Mouse (Mus musculus) midbrain, embryonic 16.5 days (tissue): ENCODE results near the gene Clpx. TPM values are rescaled to one million over a fixed set of nuclear protein-coding genes. Genes with fewer than 3 reads are reported as not detected.
"Not testable (repeated sequence)": the region's sequence is repeated elsewhere in the genome, so short reads cannot be mapped to it uniquely, and the experiment has no call there.

Experiments
- ATAC-seq: fragments of 200-750 bp; cut with Nextera tagmentation; 2 replicates; pipeline ENCODE4 v1.8.0; 2017; ENCODE audit warnings: moderate TSS enrichment
- H3K27ac ChIP-seq: fragments of 300-500 bp; sonication (generic); 2 replicates; pipeline ENCODE4 v1.5.1; 2014; ENCODE audit warnings: mild to moderate bottlenecking, low read length, mixed read lengths
- H3K27me3 ChIP-seq: fragments of 300-500 bp; sonication (generic); 2 replicates; pipeline ENCODE4 v1.6.1; 2014; ENCODE audit warnings: low read depth, low read length, mixed read lengths; ENCODE audit not compliant: control insufficient read depth, insufficient read depth
- H3K36me3 ChIP-seq: fragments of 300-500 bp; sonication (generic); 2 replicates; pipeline ENCODE4 v1.6.1; 2014; ENCODE audit warnings: mild to moderate bottlenecking, low read length, moderate library complexity, mixed read lengths; ENCODE audit not compliant: control insufficient read depth, insufficient read depth
- H3K4me1 ChIP-seq: fragments of 300-500 bp; sonication (generic); 2 replicates; pipeline ENCODE4 v1.6.1; 2014; ENCODE audit warnings: mild to moderate bottlenecking, low read length, mixed read lengths; ENCODE audit not compliant: control insufficient read depth, insufficient read depth
- H3K4me2 ChIP-seq: fragments of 300-500 bp; sonication (generic); 2 replicates; pipeline ENCODE4 v1.6.1; 2014; ENCODE audit warnings: mild to moderate bottlenecking, low read length, mixed read lengths
- H3K4me3 ChIP-seq: fragments of 300-500 bp; sonication (generic); 2 replicates; pipeline ENCODE4 v1.5.1; 2014; ENCODE audit warnings: low read depth, mild to moderate bottlenecking, low read length, moderate library complexity, mixed read lengths
- H3K9ac ChIP-seq: fragments of 300-500 bp; sonication (generic); 2 replicates; pipeline ENCODE4 v1.6.1; 2014; ENCODE audit warnings: low read depth, low read length, mixed read lengths
- H3K9me3 ChIP-seq: fragments of 300-500 bp; sonication (generic); replicated peaks from 2 replicates; pipeline ENCODE4 v1.6.1; 2014; ENCODE audit warnings: mild to moderate bottlenecking, low read length, mixed read lengths; ENCODE audit not compliant: control insufficient read depth, poor library complexity, severe bottlenecking
- WGBS: fragments of 180-500 bp; shearing (Covaris S2); extraction: QIAGEN DNeasy Blood & Tissue Kit; methylation state at CpG from one replicate; pipeline ENCODE4 v1.1.7; 2014; 5-methylcytosine and 5-hydroxymethylcytosine counted together
- polyA plus RNA-seq: library from polyadenylated mRNA; unstranded; fragments of >200 nt; fragmentation: Nextera tagmentation; extraction: Ambion mirVana; gene quantifications from 2 replicates; pipeline ENCODE4 v1.2.1, GENCODE M21; 2015

Clpx gene
- polyA plus RNA-seq, 1 experiment from 2014 or later = 38.0 TPM

- WGBS = 91% methylated on average over 3 of the region's 3 CpGs
- Histone ChIP-seq H3K36me3 (no peaks in the 10 kb centered on the region), H3K9me3 (no peaks in the 10 kb centered on the region), H3K27ac (no peak overlapping the region), H3K4me1 (peaks cover 3% of the 10 kb centered on the region), H3K9ac (no peak overlapping the region), H3K4me2 (no peak overlapping the region), H3K27me3 (no peaks in the 10 kb centered on the region), H3K4me3 (no peak overlapping the region)
- no peak for ATAC-seq
These were observed 31.4 kb upstream of the Clpx start for GRCm38 (mm10) chr9:65262641-65263120.

GRCm38 (mm10) chr9:65264959-65265358 is 29.1 kb upstream of the Clpx start, which contains the start of gene Cilp:
Cilp (plus strand) TSS chr9:65265180.
- WGBS = 43% methylated on average over 5 of the region's 5 CpGs
- Histone ChIP-seq H3K27me3 (no peaks in the 10 kb centered on the region), H3K27ac (no peak within 1 kb of the TSS)

GRCm38 (mm10) chr9:65267742-65268515 is 26.1 kb upstream of the Clpx start:
- H3K27ac ChIP-seq = peak overlapping the region; percentile 81
- no peak overlapping the region for H3K4me3 ChIP-seq
- H3K27me3 ChIP-seq = no peaks in the 10 kb centered on the region
- WGBS = 19% methylated on average over 7 of the region's 7 CpGs
- ATAC-seq = peak; percentile 86
- H3K4me1 ChIP-seq = peaks cover 7% of the 10 kb centered on the region
- peak overlapping the region; percentile 17; the same call in 1 of the 2 replicates for H3K9ac ChIP-seq
- no peak overlapping the region for H3K4me2 ChIP-seq
- no peaks in the 10 kb centered on the region for H3K36me3 ChIP-seq
- H3K9me3 ChIP-seq = no peaks in the 10 kb centered on the region

More at GRCm38 (mm10) chr9:65264959-65265358, 29.1 kb upstream of the Clpx start, which contains the start of gene Cilp:
- Histone ChIP-seq H3K9me3 (no peaks in the 10 kb centered on the region), H3K4me2 (no peak within 1 kb of the TSS), H3K36me3 (no peaks in the 10 kb centered on the region), H3K9ac (no peak within 1 kb of the TSS), H3K4me3 (no peak within 1 kb of the TSS), H3K4me1 (peaks cover 7% of the 10 kb centered on the region)
- ATAC-seq = no peak

- no peak overlapping the region for H3K9ac ChIP-seq
- H3K9me3 ChIP-seq = no peaks in the 10 kb centered on the region
- H3K27ac ChIP-seq = no peak overlapping the region
- no peaks in the 10 kb centered on the region for H3K36me3 ChIP-seq
- H3K27me3 ChIP-seq = no peaks in the 10 kb centered on the region
- no peak overlapping the region for H3K4me3 ChIP-seq
- no peaks in the 10 kb centered on the region for H3K4me1 ChIP-seq
- 92% methylated on average over 13 of the region's 13 CpGs for WGBS
- H3K4me2 ChIP-seq = no peak overlapping the region
- no peak for ATAC-seq
These were observed 20.8 kb upstream of the Clpx start for GRCm38 (mm10) chr9:65273048-65273809.

- ATAC-seq = no peak
- Histone ChIP-seq H3K4me3 (no peak overlapping the region), H3K4me2 (no peak overlapping the region)
These were observed 20.2 kb upstream of the Clpx start for GRCm38 (mm10) chr9:65273873-65274272.

GRCm38 (mm10) chr9:65274851-65275250 is 19.2 kb upstream of the Clpx start:
- not testable (repeated sequence) for H3K4me3 ChIP-seq, H3K9ac ChIP-seq, H3K4me1 ChIP-seq, H3K27me3 ChIP-seq, H3K36me3 ChIP-seq, H3K4me2 ChIP-seq, H3K27ac ChIP-seq, H3K9me3 ChIP-seq, ATAC-seq
- 78% methylated on average over 3 of the region's 3 CpGs for WGBS

More at GRCm38 (mm10) chr9:65273873-65274272, 20.2 kb upstream of the Clpx start:
- no peaks in the 10 kb centered on the region for H3K36me3 ChIP-seq
- no peaks in the 10 kb centered on the region for H3K27me3 ChIP-seq
- WGBS = 79% methylated on average over 4 of the region's 4 CpGs
- no peaks in the 10 kb centered on the region for H3K4me1 ChIP-seq
- no peaks in the 10 kb centered on the region for H3K9me3 ChIP-seq
- no peak overlapping the region for H3K27ac ChIP-seq
- no peak overlapping the region for H3K9ac ChIP-seq

GRCm38 (mm10) chr9:65275810-65276530 is 18.1 kb upstream of the Clpx start:
- WGBS = 83% methylated on average over 4 of the region's 4 CpGs
- Histone ChIP-seq H3K4me1 (no peaks in the 10 kb centered on the region), H3K36me3 (no peaks in the 10 kb centered on the region), H3K27ac (no peak overlapping the region), H3K27me3 (no peaks in the 10 kb centered on the region), H3K4me3 (no peak overlapping the region), H3K4me2 (no peak overlapping the region), H3K9ac (no peak overlapping the region), H3K9me3 (no peaks in the 10 kb centered on the region)
- ATAC-seq = no peak

- 72% methylated on average over 5 of the region's 5 CpGs for whole genome bisulfite sequencing
- H3K9ac ChIP-seq = no peak overlapping the region
- no peaks in the 10 kb centered on the region for H3K36me3 ChIP-seq
- H3K9me3 ChIP-seq = no peaks in the 10 kb centered on the region
- no peaks in the 10 kb centered on the region for H3K4me1 ChIP-seq
- no peaks in the 10 kb centered on the region for H3K27me3 ChIP-seq
- no peak for ATAC-seq
- H3K4me3 ChIP-seq = no peak overlapping the region
- no peak overlapping the region for H3K4me2 ChIP-seq
- H3K27ac ChIP-seq = no peak overlapping the region
These were observed 12.4 kb upstream of the Clpx start for GRCm38 (mm10) chr9:65281536-65282151.
